Mouse (Mus musculus): ENCODE measurements around the gene G3bp2. TPM values are rescaled to one million over a fixed set of nuclear protein-coding genes. Genes with fewer than 3 reads are reported as not detected.

Gene G3bp2
- polyA plus RNA-seq, 1 experiment from 2014 or later, result 407 TPM

DNA sequence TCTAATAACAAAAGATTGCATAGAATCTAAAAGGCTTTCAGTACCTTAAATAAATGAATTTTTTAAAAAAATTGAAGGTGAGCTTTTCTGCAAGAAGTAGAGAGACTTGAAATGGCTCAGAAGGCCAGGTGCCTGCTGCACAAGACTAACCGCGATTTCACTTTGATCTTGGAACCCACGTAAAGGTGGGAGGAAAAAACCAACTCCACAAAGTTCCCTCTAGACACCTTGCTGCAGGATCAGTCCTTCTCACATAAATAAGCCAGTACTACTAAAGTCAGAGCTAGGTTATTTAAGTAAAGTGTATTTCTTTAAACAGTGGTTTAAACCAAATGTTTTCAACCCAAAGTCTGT is 10.5 kb upstream of the G3bp2 start:
- DNase-seq (no peak), ATAC-seq (ENCODE audit: low FRiP score, low TSS enrichment) (no peak)
- Histone ChIP-seq H3K4me1 (ENCODE audit: control insufficient read depth, insufficient read depth, low read length) (peaks cover 5% of the 10 kb centered on the region; the same call in 1 of the 2 replicates), H3K27ac (replicated peaks; ENCODE audit: low read depth, low read length) (no peak overlapping the region), H3K36me3 (ENCODE audit: control insufficient read depth, insufficient read depth, low read length) (no peaks in the 10 kb centered on the region), H3K9me3 (ENCODE audit: control insufficient read depth, low read length) (no peaks in the 10 kb centered on the region), H3K9ac (replicated peaks; ENCODE audit: low read length) (no peak overlapping the region), H3K27me3 (ENCODE audit: control insufficient read depth, insufficient read depth, low read length) (no peaks in the 10 kb centered on the region), H3K4me2 (ENCODE audit: low read length) (no peak overlapping the region), H3K4me3 (replicated peaks; ENCODE audit: low read depth, low read length) (no peak overlapping the region)
- 85% methylated on average over 3 of the region's 3 CpGs for WGBS

- DNase-seq, result no peak
- H3K9me3 ChIP-seq (ENCODE audit: control insufficient read depth, low read length), result no peaks in the 10 kb centered on the region
- H3K4me3 ChIP-seq (replicated peaks; ENCODE audit: low read depth, low read length), result no peak overlapping the region
- H3K4me1 ChIP-seq (ENCODE audit: control insufficient read depth, insufficient read depth, low read length), result peaks cover 5% of the 10 kb centered on the region; the same call in 1 of the 2 replicates
- no peak for ATAC-seq (ENCODE audit: low FRiP score, low TSS enrichment)
- no peak overlapping the region for H3K27ac ChIP-seq (replicated peaks; ENCODE audit: low read depth, low read length)
- no peak overlapping the region for H3K9ac ChIP-seq (replicated peaks; ENCODE audit: low read length)
- no peak overlapping the region for H3K4me2 ChIP-seq (ENCODE audit: low read length)
- no peaks in the 10 kb centered on the region for H3K36me3 ChIP-seq (ENCODE audit: control insufficient read depth, insufficient read depth, low read length)
- H3K27me3 ChIP-seq (ENCODE audit: control insufficient read depth, insufficient read depth, low read length), result no peaks in the 10 kb centered on the region
- WGBS, result 28% methylated on average over 15 of the region's 15 CpGs
These were observed 9.9 kb upstream of the G3bp2 start for GRCm38 (mm10) chr5:92093263-92094061.

DNA sequence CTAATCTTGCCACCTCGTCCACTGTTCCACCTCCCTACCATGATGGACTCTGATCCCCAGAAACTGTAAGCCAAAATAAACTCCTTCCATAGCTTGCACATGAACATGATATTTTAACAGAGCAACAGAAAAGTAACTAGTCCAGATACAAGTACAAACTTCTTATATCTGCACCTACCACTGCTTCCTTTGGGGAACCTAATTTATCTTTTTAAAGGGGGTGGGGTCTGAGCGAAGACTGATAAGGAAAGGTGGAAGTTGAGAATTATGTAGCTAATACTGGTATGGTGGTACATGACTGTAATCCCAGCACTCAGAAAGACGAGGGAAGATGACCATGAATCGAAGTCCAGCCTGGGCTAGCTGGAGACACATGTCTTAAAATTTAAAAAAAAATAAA is 4.0 kb upstream of the G3bp2 start:
- no peak for ATAC-seq (ENCODE audit: low FRiP score, low TSS enrichment)
- H3K4me1 ChIP-seq (ENCODE audit: control insufficient read depth, insufficient read depth, low read length), result 0 out of 2 replicates have a peak, but pooled peaks cover 4% of the 10 kb centered on the region
- H3K27me3 ChIP-seq (ENCODE audit: control insufficient read depth, insufficient read depth, low read length), result no peaks in the 10 kb centered on the region
- 92% methylated on average over 4 of the region's 4 CpGs for WGBS
- no peak overlapping the region for H3K27ac ChIP-seq (replicated peaks; ENCODE audit: low read depth, low read length)
- no peaks in the 10 kb centered on the region for H3K36me3 ChIP-seq (ENCODE audit: control insufficient read depth, insufficient read depth, low read length)
- DNase-seq, result no peak
- H3K4me2 ChIP-seq (ENCODE audit: low read length), result no peak overlapping the region
- H3K9me3 ChIP-seq (ENCODE audit: control insufficient read depth, low read length), result no peaks in the 10 kb centered on the region
- H3K4me3 ChIP-seq (replicated peaks; ENCODE audit: low read depth, low read length), result no peak overlapping the region
- H3K9ac ChIP-seq (replicated peaks; ENCODE audit: low read length), result no peak overlapping the region

DNA sequence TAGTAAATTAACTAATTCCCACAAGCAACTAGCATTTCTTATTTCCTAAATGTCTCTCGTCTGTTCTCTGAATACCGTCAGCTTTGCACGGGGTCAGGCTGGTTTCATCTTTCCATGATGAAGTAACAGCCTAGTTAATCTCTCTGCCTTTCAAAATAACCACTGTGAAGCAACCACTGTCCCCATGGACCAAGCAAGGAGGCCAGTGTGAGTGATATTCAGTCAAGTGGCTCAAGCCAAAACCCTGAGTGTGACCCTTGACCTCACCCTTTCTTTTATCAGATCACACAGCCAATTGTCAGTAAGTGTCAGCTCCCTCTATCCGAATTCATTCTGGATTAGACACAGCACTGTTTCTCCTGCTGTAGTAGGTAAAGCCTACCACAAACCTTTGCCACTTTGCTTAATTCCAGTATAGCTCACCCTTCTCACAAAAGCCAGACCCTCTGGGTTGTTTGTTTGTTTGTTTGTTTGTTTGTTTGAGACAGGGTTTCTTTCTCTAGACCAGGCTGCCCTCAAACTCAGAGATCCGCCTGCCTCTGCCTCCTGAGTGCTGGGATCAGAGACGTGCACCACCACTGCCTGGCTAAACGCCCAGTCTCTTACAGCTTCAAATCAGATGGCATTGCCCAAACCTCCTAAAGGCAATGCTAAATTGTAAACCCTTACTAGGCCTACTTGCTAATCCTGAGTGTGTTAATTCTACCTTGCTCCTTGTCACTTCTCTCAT is 2.5 kb upstream of the G3bp2 start:
- no peaks in the 10 kb centered on the region for H3K27me3 ChIP-seq (ENCODE audit: control insufficient read depth, insufficient read depth, low read length)
- H3K36me3 ChIP-seq (ENCODE audit: control insufficient read depth, insufficient read depth, low read length), result no peaks in the 10 kb centered on the region
- H3K27ac ChIP-seq (replicated peaks; ENCODE audit: low read depth, low read length), result no peak overlapping the region
- no peak overlapping the region for H3K4me3 ChIP-seq (replicated peaks; ENCODE audit: low read depth, low read length)
- WGBS, result 78% methylated on average over 7 of the region's 7 CpGs
- ATAC-seq (ENCODE audit: low FRiP score, low TSS enrichment) (no peak), DNase-seq (no peak)
- H3K9ac ChIP-seq (replicated peaks; ENCODE audit: low read length), result no peak overlapping the region
- H3K4me1 ChIP-seq (ENCODE audit: control insufficient read depth, insufficient read depth, low read length), result peaks cover 17% of the 10 kb centered on the region
- H3K9me3 ChIP-seq (ENCODE audit: control insufficient read depth, low read length), result no peaks in the 10 kb centered on the region
- no peak overlapping the region for H3K4me2 ChIP-seq (ENCODE audit: low read length)

- peaks cover 23% of the 10 kb centered on the region for H3K4me1 ChIP-seq (ENCODE audit: control insufficient read depth, insufficient read depth, low read length)
- DNase-seq (no peak), ATAC-seq (ENCODE audit: low FRiP score, low TSS enrichment) (no peak)
- no peak overlapping the region for H3K27ac ChIP-seq (replicated peaks; ENCODE audit: low read depth, low read length)
- H3K9me3 ChIP-seq (ENCODE audit: control insufficient read depth, low read length), result no peaks in the 10 kb centered on the region
- no peak overlapping the region for H3K4me2 ChIP-seq (ENCODE audit: low read length)
- no peak overlapping the region for H3K4me3 ChIP-seq (replicated peaks; ENCODE audit: low read depth, low read length)
- no peak overlapping the region for H3K9ac ChIP-seq (replicated peaks; ENCODE audit: low read length)
- H3K27me3 ChIP-seq (ENCODE audit: control insufficient read depth, insufficient read depth, low read length), result no peaks in the 10 kb centered on the region
- WGBS, result 70% methylated on average over 4 of the region's 4 CpGs
- H3K36me3 ChIP-seq (ENCODE audit: control insufficient read depth, insufficient read depth, low read length), result no peaks in the 10 kb centered on the region
These were observed 1.7 kb upstream of the G3bp2 start for GRCm38 (mm10) chr5:92085246-92085645.

GRCm38 (mm10) chr5:92082821-92083401 is 608 bp downstream of the G3bp2 start:
- WGBS, result under 1% methylated on average over 55 of the region's 55 CpGs
- Histone ChIP-seq H3K9me3 (ENCODE audit: control insufficient read depth, low read length) (no peaks in the 10 kb centered on the region), H3K4me1 (ENCODE audit: control insufficient read depth, insufficient read depth, low read length) (peaks cover 26% of the 10 kb centered on the region), H3K4me3 (replicated peaks; ENCODE audit: low read depth, low read length) (peak overlapping the region; percentile 95), H3K27ac (replicated peaks; ENCODE audit: low read depth, low read length) (peak overlapping the region; percentile 98), H3K9ac (replicated peaks; ENCODE audit: low read length) (peak overlapping the region; percentile 96), H3K36me3 (ENCODE audit: control insufficient read depth, insufficient read depth, low read length) (no peaks in the 10 kb centered on the region), H3K4me2 (ENCODE audit: low read length) (peak overlapping the region; percentile 80), H3K27me3 (ENCODE audit: control insufficient read depth, insufficient read depth, low read length) (no peaks in the 10 kb centered on the region)
- peak; percentile 72 for ATAC-seq (ENCODE audit: low FRiP score, low TSS enrichment)
- DNase-seq, result peak; percentile 81

GRCm38 (mm10) chr5:92081326-92081725 is 2.2 kb downstream of the G3bp2 start:
- ATAC-seq (ENCODE audit: low FRiP score, low TSS enrichment) (no peak), DNase-seq (no peak)
- H3K9me3 ChIP-seq (ENCODE audit: control insufficient read depth, low read length), result no peaks in the 10 kb centered on the region
- peaks cover 26% of the 10 kb centered on the region for H3K4me1 ChIP-seq (ENCODE audit: control insufficient read depth, insufficient read depth, low read length)
- no peak overlapping the region for H3K27ac ChIP-seq (replicated peaks; ENCODE audit: low read depth, low read length)
- H3K27me3 ChIP-seq (ENCODE audit: control insufficient read depth, insufficient read depth, low read length), result no peaks in the 10 kb centered on the region
- WGBS, result 67% methylated on average over 3 of the region's 3 CpGs
- H3K4me2 ChIP-seq (ENCODE audit: low read length), result peak overlapping the region; percentile 80
- no peaks in the 10 kb centered on the region for H3K36me3 ChIP-seq (ENCODE audit: control insufficient read depth, insufficient read depth, low read length)
- H3K4me3 ChIP-seq (replicated peaks; ENCODE audit: low read depth, low read length), result peak overlapping the region; percentile 95
- H3K9ac ChIP-seq (replicated peaks; ENCODE audit: low read length), result peak overlapping the region; percentile 16; the same call in 1 of the 2 replicates

DNA sequence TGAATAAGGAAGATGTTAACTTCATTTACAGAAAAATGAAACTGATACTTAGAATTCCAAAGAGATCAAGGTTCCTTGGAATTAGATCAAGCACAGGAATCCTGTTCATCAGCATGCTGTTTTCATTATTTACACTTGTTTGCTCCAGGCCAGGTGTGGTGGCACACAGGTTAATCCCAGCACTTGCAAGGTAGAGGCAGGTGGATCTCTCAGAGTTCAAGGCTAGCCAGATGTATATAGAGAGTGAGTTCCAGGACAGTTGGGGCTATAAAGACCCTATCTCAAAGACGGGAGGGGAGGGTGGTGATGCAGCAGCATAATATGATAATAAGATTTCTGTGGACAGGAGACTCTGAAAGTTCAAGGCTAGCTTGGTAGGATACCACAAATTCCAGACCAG is 3.1 kb downstream of the G3bp2 start:
- H3K4me3 ChIP-seq (replicated peaks; ENCODE audit: low read depth, low read length), result no peak overlapping the region
- peaks cover 26% of the 10 kb centered on the region for H3K4me1 ChIP-seq (ENCODE audit: control insufficient read depth, insufficient read depth, low read length)
- ATAC-seq (ENCODE audit: low FRiP score, low TSS enrichment) (no peak), DNase-seq (no peak)
- H3K27me3 ChIP-seq (ENCODE audit: control insufficient read depth, insufficient read depth, low read length), result no peaks in the 10 kb centered on the region
- 52% methylated on average over 1 of the region's 1 CpGs for WGBS
- H3K4me2 ChIP-seq (ENCODE audit: low read length), result no peak overlapping the region; the same call in 1 of the 2 replicates
- H3K9me3 ChIP-seq (ENCODE audit: control insufficient read depth, low read length), result no peaks in the 10 kb centered on the region
- H3K36me3 ChIP-seq (ENCODE audit: control insufficient read depth, insufficient read depth, low read length), result no peaks in the 10 kb centered on the region
- no peak overlapping the region for H3K27ac ChIP-seq (replicated peaks; ENCODE audit: low read depth, low read length)
- H3K9ac ChIP-seq (replicated peaks; ENCODE audit: low read length), result no peak overlapping the region
